Mouse (Mus musculus) heart, embryonic 16.5 days (tissue): ENCODE measurements around the gene Slc27a3. TPM values are rescaled to one million over a fixed set of nuclear protein-coding genes. Genes with fewer than 3 reads are reported as not detected.

ENCODE experiments used
- ATAC-seq: fragments of 200-750 bp; cut with Nextera tagmentation; replicated peaks from 2 replicates; pipeline ENCODE4 v1.8.0; 2017; ENCODE audit warnings: moderate number of reproducible peaks; ENCODE audit not compliant: insufficient read depth, low FRiP score; ENCODE audit errors: extremely low read depth
- H3K27ac ChIP-seq: fragments of 300-500 bp; sonication (generic); 2 replicates; pipeline ENCODE4 v1.5.1; 2014; ENCODE audit warnings: mild to moderate bottlenecking, low read length, control low read depth, moderate library complexity
- H3K27me3 ChIP-seq: fragments of 300-500 bp; sonication (generic); 2 replicates; pipeline ENCODE4 v1.6.1; 2014; ENCODE audit warnings: low read length, mixed read lengths; ENCODE audit not compliant: control insufficient read depth, insufficient read depth
- H3K36me3 ChIP-seq: fragments of 300-500 bp; sonication (generic); 2 replicates; pipeline ENCODE4 v1.6.1; 2014; ENCODE audit not compliant: control insufficient read depth, insufficient read depth
- H3K4me1 ChIP-seq: fragments of 300-500 bp; sonication (generic); 2 replicates; pipeline ENCODE4 v1.6.1; 2014; ENCODE audit warnings: low read length, mixed read lengths; ENCODE audit not compliant: control insufficient read depth, insufficient read depth
- H3K4me2 ChIP-seq: fragments of 300-500 bp; sonication (generic); 2 replicates; pipeline ENCODE4 v1.6.1; 2014; ENCODE audit warnings: low read depth, mild to moderate bottlenecking, control low read depth, low read length
- H3K4me3 ChIP-seq: fragments of 300-500 bp; sonication (generic); 2 replicates; pipeline ENCODE4 v1.5.1; 2014; ENCODE audit warnings: mild to moderate bottlenecking, control low read depth, low read length
- H3K9ac ChIP-seq: fragments of 300-500 bp; sonication (generic); 2 replicates; pipeline ENCODE4 v1.6.1; 2014; ENCODE audit warnings: low read length, control low read depth
- H3K9me3 ChIP-seq: fragments of 300-500 bp; sonication (generic); replicated peaks from 2 replicates; pipeline ENCODE4 v1.6.1; 2016; ENCODE audit warnings: low read length; ENCODE audit not compliant: control insufficient read depth
- WGBS: fragments of 180-500 bp; shearing (Covaris S2); extraction: QIAGEN DNeasy Blood & Tissue Kit; methylation state at CpG from one replicate; pipeline ENCODE4 v1.1.7; 2014; 5-methylcytosine and 5-hydroxymethylcytosine counted together
- polyA plus RNA-seq: library from polyadenylated mRNA; unstranded; fragments of >200 nt; fragmentation: Nextera tagmentation; extraction: Ambion mirVana; gene quantifications from 2 replicates; pipeline ENCODE4 v1.2.1, GENCODE M21; 2015

Gene Slc27a3
- polyA plus RNA-seq, 1 experiment from 2014 or later = 5.6 TPM

- H3K9ac ChIP-seq = no peak overlapping the region
- 94% methylated on average over 1 of the region's 1 CpGs for WGBS
- H3K27ac ChIP-seq = no peak overlapping the region
- no peak for ATAC-seq
- no peaks in the 10 kb centered on the region for H3K27me3 ChIP-seq
- no peaks in the 10 kb centered on the region for H3K9me3 ChIP-seq
- H3K4me2 ChIP-seq = no peak overlapping the region
- H3K4me1 ChIP-seq = peaks cover 23% of the 10 kb centered on the region
- no peak overlapping the region for H3K4me3 ChIP-seq
- H3K36me3 ChIP-seq = peaks cover 12% of the 10 kb centered on the region
These were observed 37.8 kb upstream of the Slc27a3 start for GRCm38 (mm10) chr3:90427574-90427973.

- Histone ChIP-seq H3K27me3 (no peaks in the 10 kb centered on the region), H3K4me3 (no peak overlapping the region), H3K4me2 (no peak overlapping the region), H3K36me3 (peaks cover 14% of the 10 kb centered on the region), H3K9ac (no peak overlapping the region), H3K27ac (no peak overlapping the region), H3K9me3 (no peaks in the 10 kb centered on the region), H3K4me1 (peaks cover 8% of the 10 kb centered on the region)
- ATAC-seq = no peak
- WGBS = 83% methylated on average over 2 of the region's 2 CpGs
These were observed 35.8 kb upstream of the Slc27a3 start for GRCm38 (mm10) chr3:90425499-90425898.

DNA sequence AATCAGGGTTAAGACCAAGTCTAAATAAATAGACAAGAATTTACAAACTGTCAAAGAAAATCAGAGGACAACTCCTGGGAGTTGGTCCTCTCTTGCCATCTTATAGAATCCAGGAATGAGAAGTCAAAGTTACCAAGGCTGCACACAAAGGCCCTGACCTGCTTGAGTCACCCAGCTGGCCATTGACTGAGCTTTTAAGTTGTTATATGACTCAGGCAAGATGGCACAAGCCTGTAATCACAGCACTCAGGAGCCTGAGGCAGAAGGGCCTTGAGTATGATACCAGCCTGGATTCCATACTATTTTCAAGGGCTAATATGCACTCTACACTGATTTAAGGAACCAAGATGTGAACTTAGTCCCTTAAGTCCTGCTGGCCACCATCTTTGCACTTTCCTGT, 33.8 kb upstream of the Slc27a3 start:
- H3K9me3 ChIP-seq = no peaks in the 10 kb centered on the region
- peaks cover 21% of the 10 kb centered on the region for H3K36me3 ChIP-seq
- H3K27me3 ChIP-seq = no peaks in the 10 kb centered on the region

DNA sequence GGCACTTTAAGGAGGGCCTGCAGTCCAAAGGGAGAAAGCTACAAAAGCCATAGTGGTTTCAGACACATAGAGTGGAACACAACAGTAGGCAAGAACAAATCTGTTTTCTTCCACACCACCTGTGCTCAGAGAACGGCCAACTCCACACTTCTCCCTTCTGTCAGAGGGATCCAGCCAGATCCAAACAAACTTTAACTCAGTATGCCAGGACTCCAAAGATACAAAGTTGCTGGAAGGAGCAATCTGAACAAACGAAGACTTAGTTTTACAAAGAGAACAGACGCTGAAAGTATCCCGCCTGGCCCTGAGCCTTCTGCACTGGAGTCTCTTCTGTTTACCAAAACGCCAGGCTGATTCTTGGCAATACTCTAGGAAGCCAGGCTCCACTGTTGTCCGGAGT, 31.0 kb upstream of the Slc27a3 start:
- Histone ChIP-seq H3K4me1 (no peaks in the 10 kb centered on the region; the same call in 1 of the 2 replicates), H3K36me3 (peaks cover 27% of the 10 kb centered on the region), H3K27me3 (no peaks in the 10 kb centered on the region), H3K9ac (no peak overlapping the region), H3K4me3 (no peak overlapping the region), H3K9me3 (no peaks in the 10 kb centered on the region), H3K4me2 (no peak overlapping the region), H3K27ac (no peak overlapping the region)
- 87% methylated on average over 6 of the region's 6 CpGs for WGBS
- no peak for ATAC-seq

More for the DNA sequence above, 33.8 kb upstream of the Slc27a3 start:
- H3K4me3 ChIP-seq = no peak overlapping the region
- H3K27ac ChIP-seq = no peak overlapping the region
- H3K9ac ChIP-seq = no peak overlapping the region
- ATAC-seq = no peak
- H3K4me1 ChIP-seq = peaks cover 1% of the 10 kb centered on the region; the same call in 1 of the 2 replicates
- H3K4me2 ChIP-seq = no peak overlapping the region

- H3K4me1 ChIP-seq = no peaks in the 10 kb centered on the region
- H3K36me3 ChIP-seq = peaks cover 42% of the 10 kb centered on the region
- no peak overlapping the region for H3K9ac ChIP-seq
- WGBS = 45% methylated on average over 3 of the region's 3 CpGs
- H3K4me3 ChIP-seq = no peak overlapping the region
- no peak overlapping the region for H3K4me2 ChIP-seq
- no peaks in the 10 kb centered on the region for H3K27me3 ChIP-seq
- no peaks in the 10 kb centered on the region for H3K9me3 ChIP-seq
- H3K27ac ChIP-seq = no peak overlapping the region
- ATAC-seq = no peak
These were observed 23.3 kb upstream of the Slc27a3 start for GRCm38 (mm10) chr3:90413011-90413396.

DNA sequence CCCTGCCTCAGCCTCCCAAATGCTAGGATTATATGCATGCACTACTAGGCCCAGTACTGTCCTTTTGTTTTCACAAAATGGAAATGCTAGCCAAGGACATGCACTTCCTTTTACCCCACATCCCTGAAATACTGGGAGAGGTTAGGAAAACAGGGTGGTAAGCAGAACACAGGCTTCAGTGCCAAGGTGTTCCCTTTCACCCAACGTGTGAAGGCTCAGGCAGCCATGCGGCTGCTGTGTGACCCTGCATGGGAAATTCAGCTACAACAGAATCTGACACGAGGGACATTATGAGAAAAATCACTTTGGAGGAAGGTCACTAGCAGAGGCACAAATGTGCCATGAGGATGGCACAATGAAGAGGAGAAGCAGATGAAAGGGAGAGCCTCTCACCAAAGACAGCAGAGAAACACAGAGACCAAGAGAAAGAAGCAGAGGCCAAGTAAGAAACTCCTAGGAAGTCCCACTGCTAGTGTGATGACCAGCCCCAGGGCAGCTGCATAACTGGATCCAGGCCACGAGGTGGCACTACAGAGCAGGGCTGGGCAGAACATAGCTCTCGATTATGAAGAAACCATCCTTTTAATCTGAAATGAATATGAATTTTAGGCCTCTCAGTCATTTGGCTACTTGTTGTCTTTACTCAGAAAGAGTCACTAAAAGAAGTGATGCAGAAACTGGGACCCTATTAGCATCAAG, 22.7 kb upstream of the Slc27a3 start:
- no peak overlapping the region for H3K4me2 ChIP-seq
- H3K27ac ChIP-seq = no peak overlapping the region
- WGBS = 43% methylated on average over 5 of the region's 5 CpGs
- no peaks in the 10 kb centered on the region for H3K27me3 ChIP-seq
- ATAC-seq = peak; percentile 52; the same call in 1 of the 2 replicates
- no peak overlapping the region for H3K4me3 ChIP-seq
- H3K9me3 ChIP-seq = no peaks in the 10 kb centered on the region
- H3K9ac ChIP-seq = no peak overlapping the region
- no peaks in the 10 kb centered on the region for H3K4me1 ChIP-seq
- H3K36me3 ChIP-seq = peaks cover 45% of the 10 kb centered on the region

DNA sequence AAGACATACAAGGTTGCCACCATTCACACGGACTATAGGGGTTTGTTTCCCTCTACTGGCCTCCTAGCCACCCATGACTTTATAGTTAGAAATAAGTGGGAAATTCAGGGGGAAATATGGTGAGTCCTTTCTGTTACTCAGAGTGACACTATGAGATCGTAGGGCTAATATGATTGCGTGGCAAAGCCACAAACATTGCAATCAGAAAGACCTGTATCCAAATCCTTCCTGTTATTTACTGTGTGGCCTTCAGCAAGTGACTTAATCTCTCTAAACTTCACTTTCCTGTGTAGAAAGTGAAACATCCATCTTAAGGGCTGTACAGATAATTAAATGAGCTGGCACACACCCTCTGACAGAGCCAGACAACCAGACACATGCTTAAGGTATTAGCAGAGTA, 19.0 kb upstream of the Slc27a3 start:
- Histone ChIP-seq H3K4me2 (no peak overlapping the region), H3K36me3 (peaks cover 63% of the 10 kb centered on the region), H3K27me3 (no peaks in the 10 kb centered on the region), H3K4me1 (no peaks in the 10 kb centered on the region), H3K4me3 (no peak overlapping the region), H3K9ac (no peak overlapping the region), H3K27ac (no peak overlapping the region), H3K9me3 (no peaks in the 10 kb centered on the region)
- ATAC-seq = no peak
- 84% methylated on average over 3 of the region's 3 CpGs for WGBS

- no peaks in the 10 kb centered on the region for H3K27me3 ChIP-seq
- WGBS = 89% methylated on average over 5 of the region's 5 CpGs
- H3K4me1 ChIP-seq = no peaks in the 10 kb centered on the region
- H3K4me2 ChIP-seq = no peak overlapping the region
- no peak overlapping the region for H3K4me3 ChIP-seq
- peaks cover 76% of the 10 kb centered on the region for H3K36me3 ChIP-seq
- no peak for ATAC-seq
- H3K27ac ChIP-seq = no peak overlapping the region
- H3K9ac ChIP-seq = no peak overlapping the region
- H3K9me3 ChIP-seq = no peaks in the 10 kb centered on the region
These were observed 16.7 kb upstream of the Slc27a3 start for GRCm38 (mm10) chr3:90406414-90406813.

DNA sequence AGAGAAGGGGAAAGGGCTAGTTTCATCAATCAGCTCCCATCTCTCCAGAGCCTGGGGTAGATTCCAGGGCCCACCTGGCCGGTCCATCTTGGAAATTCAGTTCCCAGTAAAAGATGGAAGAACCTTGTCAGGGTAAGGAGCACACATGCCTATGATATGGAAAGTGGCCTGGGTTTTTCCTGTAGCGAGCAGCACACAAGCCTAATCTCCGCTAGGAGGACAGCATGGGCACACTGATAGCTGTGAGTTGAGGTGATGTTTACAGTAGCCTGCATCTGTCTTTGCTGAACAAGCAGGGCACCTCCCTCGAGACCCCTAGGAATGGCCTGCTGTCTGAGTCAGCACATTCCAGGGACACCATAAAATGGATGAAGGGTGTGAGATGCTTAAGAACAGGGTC, 14.9 kb upstream of the Slc27a3 start:
- Histone ChIP-seq H3K9me3 (no peaks in the 10 kb centered on the region), H3K36me3 (peaks cover 87% of the 10 kb centered on the region), H3K4me3 (no peak overlapping the region), H3K27ac (no peak overlapping the region), H3K27me3 (no peaks in the 10 kb centered on the region), H3K4me1 (no peaks in the 10 kb centered on the region), H3K9ac (no peak overlapping the region), H3K4me2 (no peak overlapping the region)
- no peak for ATAC-seq
- WGBS = 75% methylated on average over 4 of the region's 4 CpGs
